Mouse (Mus musculus): Measurements from ENCODE around the gene Cldn4.
"Not testable (repeated sequence)": the region's sequence is repeated elsewhere in the genome, so short reads cannot be mapped to it uniquely, and the experiment has no call there.

Gene Cldn4

DNA sequence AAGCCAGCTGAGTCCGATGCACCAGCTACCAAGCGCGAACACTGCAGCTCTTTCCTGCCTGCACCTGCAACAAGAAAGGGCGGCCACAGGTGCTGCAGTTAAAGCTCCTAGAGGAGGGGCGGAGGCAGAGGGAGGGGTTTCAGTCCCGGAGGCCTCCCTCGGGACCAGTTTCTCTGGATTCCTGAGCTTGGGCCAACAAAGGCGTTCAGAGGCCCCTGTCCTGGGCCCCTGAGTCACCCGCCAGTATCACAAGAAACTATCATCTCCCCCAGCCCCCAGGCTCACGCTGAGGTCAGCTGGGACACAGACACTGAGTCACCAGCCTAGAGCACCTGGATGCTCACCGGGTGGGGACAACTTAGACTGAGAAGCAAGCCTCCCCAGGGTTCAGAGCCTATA lies at the start of gene Cldn4:
TSS of gene Cldn4 (minus strand) at position 78 of the 399 bp plus-strand sequence.
- no peak for DNase-seq

DNA sequence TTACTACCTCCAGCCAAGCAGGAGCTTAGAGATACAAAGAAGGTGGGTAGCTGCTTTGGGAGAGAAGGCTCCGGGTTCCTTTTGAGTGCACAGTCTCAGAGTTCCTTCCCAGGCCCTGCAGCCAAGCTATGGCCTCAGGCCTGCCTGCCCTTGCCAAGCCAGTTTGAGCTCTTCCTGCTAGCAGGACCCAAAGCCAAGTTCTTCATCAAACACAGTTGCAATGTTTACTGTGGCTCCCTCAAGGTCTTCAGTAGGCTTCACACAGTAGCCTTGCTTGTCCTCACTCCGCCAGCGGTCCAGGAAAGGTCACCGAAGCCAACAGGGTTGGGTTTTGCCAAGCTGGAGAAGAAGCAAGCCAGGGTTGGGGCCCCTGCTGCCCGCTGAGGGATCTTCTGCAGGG lies 45.8 kb upstream of the Cldn4 start:
- no peak for DNase-seq

DNA sequence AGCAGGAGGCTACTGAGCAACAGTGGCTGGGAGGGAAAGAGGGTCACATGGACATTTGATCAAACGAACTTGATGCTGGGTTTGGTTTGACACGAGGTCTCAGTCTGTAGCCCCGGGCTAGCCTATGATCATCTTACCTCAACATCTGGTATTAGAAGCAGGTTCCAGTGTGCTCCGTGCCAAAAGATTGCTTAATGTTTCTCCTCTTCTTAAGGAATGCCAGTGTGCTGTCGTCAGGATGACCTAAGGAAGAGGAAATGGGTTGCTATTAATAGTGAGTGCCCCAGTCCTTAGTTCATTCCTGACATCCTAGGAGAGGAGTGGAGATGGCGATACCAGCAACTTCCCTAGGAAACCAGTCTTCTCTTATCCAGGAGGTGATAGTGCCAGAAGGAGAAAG lies 43.0 kb upstream of the Cldn4 start:
- DNase-seq: no peak

DNA sequence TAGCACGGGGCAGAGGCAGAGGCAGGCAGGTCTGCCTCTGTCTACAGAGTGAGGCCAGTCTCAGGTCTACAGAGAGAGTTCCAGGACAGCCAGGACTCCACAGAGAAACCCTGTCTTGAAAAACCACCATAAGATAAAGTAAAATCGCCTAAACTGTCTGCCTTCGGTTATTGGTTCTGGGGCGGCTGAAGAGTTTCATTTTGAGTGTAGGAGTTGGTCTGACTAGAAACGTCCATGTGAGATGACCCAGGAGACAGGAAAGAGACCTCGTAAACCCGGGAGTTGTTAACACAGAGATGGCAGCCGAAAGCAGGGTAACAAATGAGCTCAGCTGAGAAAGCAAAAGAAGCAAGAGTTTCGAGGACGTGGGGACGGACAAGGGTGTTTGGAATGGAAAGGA lies 42.4 kb upstream of the Cldn4 start:
- DNase-seq: no peak

DNA sequence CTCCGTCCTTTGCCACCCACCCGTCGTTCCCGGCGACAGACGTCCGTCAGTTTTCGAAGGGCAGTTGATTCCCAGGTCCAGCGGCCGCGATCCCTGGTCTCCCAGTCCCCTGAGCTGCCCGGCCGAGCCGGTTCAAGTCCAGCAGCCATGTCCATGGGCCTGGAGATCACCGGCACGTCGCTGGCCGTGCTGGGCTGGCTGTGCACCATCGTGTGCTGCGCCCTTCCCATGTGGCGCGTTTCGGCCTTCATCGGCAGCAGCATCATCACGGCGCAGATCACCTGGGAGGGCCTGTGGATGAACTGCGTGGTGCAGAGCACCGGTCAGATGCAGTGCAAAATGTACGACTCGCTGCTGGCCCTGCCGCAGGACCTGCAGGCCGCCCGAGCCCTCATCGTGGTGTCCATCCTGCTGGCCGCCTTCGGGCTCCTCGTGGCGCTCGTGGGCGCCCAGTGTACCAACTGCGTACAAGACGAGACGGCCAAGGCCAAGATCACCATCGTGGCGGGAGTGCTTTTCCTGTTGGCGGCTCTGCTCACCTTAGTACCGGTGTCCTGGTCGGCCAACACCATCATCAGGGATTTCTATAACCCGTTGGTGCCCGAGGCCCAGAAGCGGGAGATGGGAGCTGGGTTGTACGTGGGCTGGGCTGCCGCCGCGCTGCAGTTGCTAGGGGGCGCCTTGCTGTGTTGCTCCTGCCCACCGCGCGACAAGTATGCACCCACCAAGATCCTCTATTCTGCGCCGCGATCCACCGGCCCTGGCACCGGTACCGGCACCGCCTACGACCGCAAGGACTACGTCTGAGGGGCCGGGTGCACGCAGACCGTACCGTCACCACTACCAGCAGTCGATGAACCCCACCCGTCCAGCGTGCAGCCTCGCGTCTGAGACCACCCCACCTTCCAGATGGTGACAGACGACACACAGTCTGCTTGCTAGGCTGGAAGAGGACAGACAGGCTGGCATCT lies 39.8 kb upstream of the Cldn4 start:
- DNase-seq: peak in 1 of 2 experiments; percentile 8

DNA sequence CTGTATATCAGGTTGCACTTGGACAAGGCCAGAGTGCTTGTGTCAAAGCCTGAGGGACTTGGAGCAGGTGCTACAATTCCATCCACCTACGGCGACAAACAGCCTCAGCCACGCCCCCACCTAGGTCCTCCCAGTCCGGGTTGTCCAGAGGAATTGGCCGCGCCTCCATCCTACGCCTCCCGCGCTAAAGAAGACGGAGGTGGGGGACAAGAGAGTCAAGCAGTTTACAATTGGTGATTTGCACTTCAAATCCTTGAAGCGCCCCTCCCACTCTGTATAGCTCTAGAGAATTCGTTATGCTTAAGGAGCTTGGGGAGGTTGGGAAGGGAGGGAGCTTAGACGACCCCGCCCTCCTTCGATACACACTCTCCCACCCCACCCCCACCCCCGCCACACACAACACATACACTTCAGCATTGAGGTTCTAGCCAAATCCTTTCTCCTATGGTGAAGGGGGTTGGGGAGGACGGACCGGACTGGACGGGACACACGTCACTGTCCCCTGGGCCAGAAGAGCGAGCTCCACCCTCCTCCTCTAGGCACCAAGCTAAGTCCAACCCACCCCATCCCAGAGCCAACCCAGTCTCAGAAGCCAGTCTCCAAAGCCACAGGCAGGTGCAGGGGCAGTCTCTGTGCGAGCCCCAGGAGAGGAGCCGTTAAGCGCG lies 39.0 kb upstream of the Cldn4 start, which contains the start of gene Cldn3:
TSS of gene Cldn3 (plus strand) at position 582 of the 665 bp plus-strand sequence.
- no peak for DNase-seq

DNA sequence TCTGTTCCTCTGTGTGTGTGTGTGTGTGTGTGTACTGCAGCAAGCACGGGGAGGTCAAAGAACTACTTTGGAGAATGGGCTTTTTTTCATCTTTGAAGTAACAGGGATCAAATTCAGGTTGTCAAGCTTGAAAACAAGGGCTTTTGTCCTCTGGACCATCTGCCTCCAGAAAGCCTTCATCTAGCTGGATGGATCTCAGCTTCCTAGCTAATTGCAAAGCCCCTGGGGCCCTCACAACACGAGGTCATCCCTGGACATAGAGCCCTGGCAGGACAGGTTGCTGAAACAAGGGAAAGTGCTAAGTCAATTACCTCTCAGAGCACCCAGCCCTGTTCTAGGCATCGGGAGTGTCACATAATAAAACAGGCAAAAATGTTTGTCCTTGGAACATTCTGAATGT lies 37.0 kb upstream of the Cldn4 start:
- DNase-seq: no peak

DNA sequence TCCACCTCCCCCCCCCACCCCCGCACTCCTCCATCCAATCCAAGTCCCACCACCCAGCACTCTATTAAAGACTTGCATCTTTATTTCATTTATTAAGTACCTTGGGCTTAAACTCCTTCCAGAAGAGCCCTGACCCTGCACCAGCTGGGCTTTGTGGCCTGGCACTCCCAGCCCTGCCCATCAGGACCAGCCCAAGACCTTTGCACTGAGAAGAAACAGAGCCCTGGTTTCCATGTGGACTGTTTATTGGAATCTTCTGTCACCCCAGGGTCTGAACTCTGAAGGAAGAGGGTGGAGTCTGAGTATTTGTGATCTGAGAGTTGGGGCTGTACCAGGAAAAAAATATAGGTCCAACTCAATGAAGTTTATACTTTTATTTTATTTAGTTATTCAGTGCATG lies 36.4 kb upstream of the Cldn4 start:
- DNase-seq: no peak

DNA sequence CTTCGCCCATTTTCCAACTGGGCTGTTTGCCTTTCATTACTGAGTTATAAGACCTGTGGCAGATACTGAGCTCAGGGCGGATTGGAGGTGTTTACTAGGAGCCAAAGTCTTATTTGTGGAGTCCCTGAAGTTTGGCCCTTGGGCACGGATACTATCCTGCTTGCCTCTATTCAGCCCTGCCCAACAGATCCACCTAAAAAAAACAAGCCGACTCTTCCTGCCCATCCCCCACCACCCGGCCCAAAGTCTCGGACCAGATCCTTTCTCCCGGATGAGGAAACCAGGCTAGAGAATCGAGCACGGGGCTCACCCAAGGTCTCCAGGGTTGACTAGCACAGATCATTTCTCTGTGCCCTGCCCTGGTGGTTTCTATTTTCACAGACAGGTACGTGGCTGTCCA lies 34.4 kb upstream of the Cldn4 start:
- DNase-seq: no peak

DNA sequence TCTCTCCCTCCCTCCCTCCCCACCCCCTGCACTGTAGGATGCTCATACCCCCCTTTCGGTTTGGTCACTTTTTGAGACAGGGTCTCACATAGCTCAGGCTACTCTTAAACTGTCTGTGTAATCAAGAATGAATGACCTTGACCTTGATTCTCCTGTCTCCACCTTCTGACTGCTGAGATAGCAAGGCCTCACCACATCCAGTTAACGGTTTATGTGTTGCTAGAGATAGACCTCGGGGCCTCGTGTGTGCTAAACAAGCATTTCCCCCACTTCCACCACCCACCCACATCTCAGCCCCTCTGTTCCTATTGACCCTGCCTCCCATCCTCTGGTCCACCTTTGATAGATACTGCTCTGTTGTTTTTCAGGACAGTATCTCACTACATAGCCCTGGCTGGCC lies 31.1 kb upstream of the Cldn4 start:
- DNase-seq: no peak

DNA sequence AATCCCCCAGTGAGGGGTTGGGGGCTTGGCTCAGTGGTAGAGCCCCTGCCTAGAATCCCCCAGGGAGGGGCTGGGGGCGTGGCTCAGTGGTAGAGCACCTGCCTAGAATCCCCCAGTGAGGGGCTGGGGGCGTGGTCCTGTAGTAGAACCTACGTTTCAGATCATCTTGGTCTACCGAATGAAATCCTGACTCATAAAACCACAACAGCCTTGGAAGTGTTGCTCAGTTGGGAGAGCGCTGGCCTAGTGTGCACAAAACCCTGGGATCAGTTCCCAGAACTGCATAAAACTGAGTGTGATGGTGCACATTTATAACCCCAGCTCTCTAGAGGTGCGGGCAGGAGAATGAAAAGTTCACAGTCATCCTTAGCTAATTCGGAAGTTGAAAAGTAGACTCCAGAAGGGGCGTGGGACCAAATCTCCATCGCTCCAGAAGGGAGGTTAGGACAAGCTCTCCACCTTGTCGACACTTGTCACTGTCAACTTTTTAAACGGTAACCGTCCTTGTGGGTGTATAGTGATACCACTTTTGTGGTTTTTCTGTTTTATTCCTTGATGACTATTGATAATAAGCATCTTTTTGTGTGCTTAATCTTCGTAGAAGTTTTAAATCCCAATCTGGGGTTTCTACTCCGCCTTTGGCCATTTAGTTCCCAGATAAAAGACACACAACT lies 30.0 kb upstream of the Cldn4 start:
- DNase-seq: no peak

DNA sequence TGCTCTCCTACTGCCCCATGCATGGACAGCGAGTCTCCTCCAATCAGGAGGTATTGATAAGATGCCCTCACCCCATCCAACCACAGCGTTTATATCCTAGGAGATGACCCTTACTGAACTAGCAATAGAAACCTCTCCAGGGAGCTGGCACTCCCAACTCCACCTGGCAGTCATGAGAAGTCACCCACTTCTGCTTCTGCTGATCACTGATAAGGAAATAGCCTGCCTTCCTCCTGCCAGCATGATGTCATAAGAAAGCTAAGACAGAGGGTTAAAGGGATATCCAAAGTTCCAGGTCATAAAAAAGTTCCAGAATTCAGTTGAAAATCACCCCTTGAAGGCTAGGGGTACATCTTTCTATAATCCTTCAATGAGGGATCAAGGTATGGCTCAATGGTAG lies 29.4 kb upstream of the Cldn4 start:
- DNase-seq: no peak

DNA sequence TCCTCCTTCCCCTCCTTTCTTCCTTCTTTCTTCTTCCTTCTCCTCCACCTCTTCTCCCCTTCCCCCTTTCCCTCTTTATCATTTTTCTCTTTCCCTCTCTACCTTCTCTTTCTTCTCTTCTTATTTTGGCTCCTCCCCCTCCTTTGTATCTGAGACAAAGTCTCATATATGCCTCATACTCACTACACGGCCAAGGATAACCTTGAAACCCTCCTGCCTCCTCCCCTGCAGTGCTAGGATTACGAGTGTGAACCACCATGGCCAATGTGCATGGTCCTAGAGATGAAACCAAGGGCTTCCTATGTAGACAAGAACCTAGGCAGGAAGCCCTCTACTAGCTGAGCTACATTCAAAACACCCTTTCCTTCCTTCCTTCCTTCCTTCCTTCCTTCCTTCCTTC lies 28.2 kb upstream of the Cldn4 start:
- DNase-seq: no peak

DNA sequence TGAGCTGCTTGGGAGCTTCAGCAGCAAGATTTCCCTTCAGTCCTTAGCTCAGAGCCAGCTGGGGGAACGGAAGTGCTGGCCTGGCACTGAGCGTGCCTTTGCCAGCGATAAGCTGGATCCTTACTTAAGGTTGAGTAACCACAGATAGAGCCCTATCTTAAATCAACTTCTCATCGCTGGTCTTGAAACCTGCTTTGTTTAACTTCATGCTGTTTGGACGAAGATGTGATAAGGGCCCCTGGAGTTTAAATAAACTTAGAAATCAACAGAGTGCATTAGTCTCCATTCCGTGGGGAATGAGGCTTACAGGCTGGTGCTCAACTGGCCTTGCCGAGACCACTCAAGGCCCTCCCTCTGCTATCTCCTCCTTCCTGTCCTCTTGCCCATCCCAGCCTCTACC lies 27.6 kb upstream of the Cldn4 start:
- no peak for DNase-seq

DNA sequence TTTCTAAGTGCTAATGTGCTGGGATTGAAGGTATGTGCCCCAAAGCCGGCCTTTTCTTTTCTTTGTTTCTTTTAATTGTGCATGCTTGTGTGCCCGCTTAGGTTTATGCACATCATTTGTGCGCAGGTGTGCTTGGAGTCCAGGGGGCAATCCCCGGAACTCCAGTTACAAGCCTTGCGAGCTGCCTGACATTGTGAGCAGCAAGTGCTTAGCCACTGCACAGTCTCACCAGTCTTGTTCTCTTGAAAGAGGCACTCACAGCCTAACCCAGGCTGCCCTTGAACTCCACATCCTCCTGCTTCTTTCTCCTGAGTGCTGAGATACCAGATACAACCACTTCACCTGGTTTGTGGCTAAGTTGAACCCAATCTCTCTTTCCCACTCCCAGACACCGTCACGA lies 26.8 kb upstream of the Cldn4 start:
- DNase-seq: no peak

DNA sequence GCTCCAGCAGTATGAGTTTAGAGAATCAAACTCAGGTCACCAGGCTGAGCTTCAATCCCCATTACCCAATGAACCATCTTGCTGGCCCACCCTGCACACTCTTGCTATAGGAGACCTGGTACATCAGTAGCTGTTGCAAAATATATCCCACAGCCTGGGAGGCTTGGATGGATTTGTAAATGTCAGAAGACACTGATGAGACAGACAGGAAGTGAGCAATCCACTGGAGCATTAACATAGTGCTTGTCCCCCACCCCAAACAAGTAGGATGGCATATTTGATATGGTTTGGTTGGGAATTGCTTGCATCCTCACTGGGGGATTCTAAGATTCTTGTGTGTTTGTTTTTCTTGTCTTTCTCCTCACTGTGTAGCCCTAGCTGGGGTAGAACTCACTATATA lies 26.3 kb upstream of the Cldn4 start:
- DNase-seq: no peak

DNA sequence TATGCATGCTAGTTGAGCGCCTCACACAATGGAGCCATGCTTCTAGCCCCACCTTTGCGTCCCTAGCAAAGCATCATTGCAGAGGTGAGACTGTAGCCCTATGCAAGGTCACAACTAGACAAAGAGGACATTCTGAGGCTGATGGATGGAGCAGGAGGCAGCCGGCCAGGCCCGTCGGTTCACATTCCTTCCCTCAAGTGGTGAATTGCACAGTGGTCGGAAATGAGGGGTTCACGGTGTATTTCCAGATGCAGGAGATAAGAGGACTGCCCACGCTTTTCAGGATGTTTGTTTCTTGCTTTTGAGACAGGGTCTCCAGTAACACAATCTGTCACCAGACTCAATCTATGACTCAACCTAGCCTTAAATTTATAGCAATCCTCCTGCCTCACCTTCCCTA lies 23.9 kb upstream of the Cldn4 start:
- no peak for DNase-seq

DNA sequence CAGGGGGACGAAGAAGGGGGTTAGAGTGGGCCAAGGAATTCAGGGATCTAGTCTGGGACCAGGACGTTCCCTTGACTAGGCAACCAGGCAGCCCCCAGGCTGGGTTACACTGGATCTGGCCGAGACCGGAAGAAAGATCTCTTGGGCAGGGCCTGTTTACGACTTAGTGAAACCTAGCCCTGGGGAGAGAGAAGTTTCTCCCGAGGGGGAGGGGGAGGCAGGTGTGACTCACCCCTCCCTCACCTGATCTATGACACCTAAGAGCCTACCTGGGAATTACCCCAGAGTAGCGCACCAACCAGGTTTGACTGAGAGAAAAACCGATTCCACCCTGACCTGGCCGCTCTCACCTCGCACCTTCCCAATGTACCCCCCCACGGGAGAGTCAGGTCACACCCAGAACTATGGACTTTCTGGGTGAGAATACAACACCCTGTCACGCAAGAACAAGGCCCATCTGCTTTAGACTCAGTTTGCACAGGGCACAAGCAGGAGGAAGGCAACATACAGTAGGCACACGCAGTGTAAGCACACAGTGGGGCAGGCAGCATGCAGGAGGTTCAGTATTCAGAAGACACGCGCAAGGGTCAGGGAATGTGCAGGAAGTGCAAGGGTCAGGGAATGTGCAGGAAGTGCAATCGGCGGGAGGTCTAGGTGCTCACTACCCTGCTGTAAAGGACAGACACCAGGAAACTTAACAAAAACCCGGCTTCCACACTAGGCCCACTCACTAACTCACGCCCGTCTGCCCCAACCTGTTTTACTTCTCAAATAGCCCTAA lies 20.6 kb upstream of the Cldn4 start:
- no peak for DNase-seq

DNA sequence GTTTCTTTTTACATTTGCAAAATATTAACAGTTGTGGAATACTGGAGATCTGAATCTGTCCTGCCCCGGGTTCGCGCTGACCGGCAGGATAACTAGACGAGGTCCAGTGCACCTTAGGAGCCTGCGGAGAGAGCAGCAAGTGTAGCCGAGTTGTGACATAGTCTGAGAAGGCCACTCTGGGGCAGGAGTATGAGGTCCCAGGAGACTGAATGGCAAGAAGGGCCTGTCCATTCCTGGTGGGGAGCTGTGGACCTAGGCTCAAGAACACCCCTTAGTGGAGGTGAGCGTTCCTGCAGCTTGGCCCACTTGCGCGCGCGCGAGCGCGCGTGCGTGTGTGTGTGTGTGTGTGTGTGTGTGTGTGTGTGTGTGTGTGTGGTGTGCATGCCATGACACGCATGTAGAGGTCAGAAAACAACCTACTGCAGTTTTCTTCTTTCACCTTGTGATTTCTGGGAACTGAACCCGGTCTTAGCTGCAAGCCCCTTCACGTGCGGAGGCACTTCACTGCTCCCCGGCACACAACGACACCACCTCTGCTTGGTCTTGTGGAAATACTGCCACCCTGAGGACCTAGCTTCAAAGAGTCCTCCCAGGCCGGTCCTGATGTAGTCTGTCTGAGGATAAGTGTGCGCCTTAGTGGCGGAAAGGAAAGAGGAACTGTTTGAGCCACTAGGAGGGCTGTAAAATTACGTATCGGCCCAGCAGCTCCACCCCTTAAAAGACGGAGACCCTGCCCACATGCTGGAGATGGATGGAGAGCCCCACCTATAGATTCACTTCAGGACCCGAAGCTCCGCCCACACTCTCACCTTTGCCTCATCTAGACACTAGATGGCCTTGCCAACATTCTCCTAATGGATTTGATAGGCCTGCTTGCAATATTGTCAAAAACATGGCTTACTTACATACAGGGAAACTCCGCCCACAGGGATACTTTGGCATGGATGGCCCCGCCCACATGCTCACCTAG lies 19.4 kb upstream of the Cldn4 start:
- DNase-seq: peak; percentile 35 to 42

DNA sequence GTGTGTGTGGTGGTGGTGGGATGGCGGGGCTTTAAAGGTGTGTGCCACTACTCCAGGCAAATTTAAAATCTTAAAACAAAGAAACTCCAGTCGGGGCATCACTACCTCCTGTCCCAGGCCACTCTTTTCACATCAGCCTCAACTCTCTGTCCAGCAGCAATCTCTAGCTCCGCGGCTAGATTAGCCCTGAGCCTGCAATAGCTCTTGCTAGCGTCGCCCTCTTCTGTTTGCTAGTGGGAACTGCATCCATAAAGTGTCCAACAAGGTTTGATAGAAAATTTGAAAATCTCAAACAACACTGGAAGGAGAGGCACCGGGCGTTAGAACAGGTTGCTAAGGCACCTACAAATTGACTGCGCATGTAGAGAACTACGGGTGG lies 18.7 kb upstream of the Cldn4 start:
- DNase-seq: peak; percentile 66 to 77

DNA sequence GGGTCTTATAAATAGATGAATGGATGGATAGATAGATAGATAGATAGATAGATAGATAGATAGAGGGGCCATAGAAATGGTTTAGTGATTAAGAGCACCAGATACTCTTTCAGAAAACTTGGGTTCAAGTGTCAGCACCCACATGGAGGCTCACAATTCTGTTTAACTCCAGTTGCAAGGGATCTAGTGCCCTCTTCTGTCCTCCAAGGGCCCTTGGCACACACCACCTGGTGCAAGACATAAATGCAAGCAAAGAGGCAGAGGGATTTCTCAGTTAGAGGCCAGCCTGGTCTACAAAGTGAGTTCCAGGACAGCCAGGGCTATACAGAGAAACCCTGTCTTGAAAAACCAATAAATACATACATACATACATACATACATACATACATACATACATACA lies 17.9 kb upstream of the Cldn4 start:
- not testable (repeated sequence) for DNase-seq

DNA sequence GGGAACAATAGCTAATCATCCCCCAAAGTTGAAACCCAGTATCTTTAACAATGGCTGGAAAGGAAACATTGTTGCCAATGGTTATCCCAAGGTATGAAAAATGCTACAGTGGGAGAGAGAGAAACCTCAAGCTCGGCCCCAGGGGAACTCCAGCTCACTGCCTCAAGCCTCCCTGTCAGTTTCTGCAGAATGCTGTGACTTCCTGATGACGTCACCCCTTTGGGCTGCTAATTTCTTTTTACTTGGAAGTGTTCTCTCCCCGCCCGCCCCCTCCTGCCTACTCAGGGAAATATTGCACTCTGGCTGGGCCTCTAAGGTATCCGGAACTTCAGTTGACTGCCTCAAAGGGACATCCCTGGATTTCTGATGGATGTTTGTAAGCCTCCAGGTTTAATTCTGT lies 16.8 kb upstream of the Cldn4 start:
- no peak for DNase-seq
